Mouse (Mus musculus): ENCODE measurements around the gene Mboat7. TPM values are rescaled to one million over a fixed set of nuclear protein-coding genes. Genes with fewer than 3 reads are reported as not detected.
A peak's percentile ranks its signal among the peaks of the same experiment; 100 is the strongest.

Mboat7 gene
- total RNA-seq, 2 experiments from 2014 or later, result 10.6 to 12.8 TPM

DNA sequence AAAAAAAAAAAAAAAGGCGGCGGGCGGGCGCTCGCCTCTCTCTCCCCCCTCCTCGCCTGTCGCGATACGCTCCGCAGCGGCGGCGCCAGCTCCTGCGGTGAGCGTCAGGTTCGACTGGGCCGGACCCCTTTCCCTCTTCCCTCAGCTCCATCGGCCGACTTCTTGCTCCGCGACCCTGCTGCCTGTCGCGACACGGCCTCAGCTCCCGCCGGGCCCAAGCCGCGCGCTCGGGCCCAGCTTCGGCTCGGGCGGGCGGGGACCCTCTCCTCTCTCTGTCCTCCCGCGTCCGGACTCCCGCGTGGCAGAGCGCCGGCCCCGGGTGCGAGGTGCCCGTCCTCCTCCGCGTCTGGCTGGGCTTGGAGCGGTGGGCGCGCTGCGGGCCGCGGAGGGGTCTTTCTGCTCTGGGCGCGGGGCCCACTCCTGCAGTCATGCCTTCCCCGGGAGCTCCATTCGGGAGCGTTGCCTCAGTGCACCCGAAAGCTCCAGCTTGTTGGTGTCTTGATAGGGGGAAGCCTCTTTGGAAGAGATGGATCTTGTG is 47.8 kb downstream of the Mboat7 start:
- intact Hi-C loops (cut with DNase I; ENCODE audit: low total_unique reads), result no loop called here

DNA sequence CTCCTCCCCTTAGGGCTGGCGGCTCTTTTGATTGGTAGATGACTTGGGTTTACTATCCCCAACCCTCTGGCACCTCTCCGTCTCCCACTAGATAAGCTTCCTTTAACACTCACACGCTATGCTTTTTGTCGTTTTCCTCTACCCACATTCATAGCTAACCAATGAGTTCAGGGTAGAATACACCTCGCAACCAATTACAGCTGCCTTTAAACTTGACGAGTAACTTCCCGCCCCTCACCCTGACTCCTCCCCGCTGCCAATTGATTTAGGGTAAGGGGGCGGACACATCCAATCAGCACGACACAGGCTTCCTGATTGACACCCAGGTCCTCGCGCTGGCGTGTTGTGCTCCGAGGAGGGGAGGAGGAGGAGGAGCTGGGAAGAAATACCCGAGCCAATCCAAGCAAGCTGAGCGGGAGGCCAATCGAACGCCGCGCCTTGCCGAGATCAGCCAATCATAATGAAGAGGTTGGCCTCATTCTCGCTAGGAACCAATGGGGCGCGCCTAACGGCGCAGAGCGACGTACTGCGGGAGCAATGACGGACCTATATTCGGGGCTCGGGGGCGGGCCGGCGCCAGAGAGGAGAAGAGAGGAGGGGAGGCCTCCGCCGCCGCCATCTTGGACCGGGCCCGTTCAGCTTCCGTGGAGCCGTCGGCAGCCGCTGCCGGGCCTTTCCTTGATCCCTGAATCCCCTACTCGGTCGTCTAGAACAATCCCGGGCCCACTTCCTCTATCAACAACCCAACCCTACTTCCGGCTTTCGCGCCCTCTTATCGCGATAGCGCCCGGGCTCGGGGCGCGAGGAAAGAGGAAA is 48.4 kb downstream of the Mboat7 start, which contains the start of gene Cnot3:
TSS of gene Cnot3 (plus strand) at position 597 of the 816 bp plus-strand sequence.
- DNase-seq, result peak; percentile 97
- intact Hi-C loops (cut with DNase I; ENCODE audit: low total_unique reads), result no loop called here

More for the DNA sequence above, 47.8 kb downstream of the Mboat7 start:
- no peak for DNase-seq

DNA sequence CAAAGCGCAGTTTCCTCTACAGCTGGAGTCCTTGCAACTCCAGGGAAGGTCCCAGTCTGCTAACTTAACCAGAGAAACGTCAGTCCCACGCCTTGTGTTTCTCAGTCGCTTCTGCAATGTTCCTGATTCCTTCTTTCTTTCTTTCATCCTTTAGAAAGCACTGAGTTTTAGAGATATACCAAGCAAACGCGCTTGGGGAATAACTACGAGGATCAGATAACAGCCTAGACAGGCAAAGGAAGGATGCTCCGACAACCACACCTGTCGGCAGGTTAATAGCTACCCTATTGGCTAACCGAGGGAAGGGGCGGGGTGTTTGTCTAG is 49.0 kb downstream of the Mboat7 start:
- intact Hi-C loops (cut with DNase I; ENCODE audit: low total_unique reads), result no loop called here
- DNase-seq, result peak; percentile 81

DNA sequence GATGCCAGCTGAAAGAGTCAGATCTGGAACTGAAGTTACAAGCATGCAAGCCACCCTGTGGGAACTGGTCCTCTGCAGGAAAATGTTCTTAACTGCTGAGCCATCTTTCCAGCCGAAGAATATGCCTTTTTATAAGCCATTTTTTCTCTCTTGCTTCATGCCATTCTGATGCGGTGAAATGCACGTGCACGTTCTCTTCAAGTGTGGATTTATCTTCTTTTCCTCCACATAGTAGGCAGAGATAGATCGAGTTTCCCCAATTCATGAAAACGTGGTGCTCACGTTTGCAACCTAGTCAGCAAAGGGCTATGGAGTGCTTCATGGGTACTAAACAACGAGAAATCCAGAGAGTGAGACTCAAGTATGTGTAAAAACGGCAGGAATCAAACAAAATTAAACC is 49.5 kb downstream of the Mboat7 start:
- intact Hi-C loops (cut with DNase I; ENCODE audit: low total_unique reads), result no loop called here
- DNase-seq, result no peak

DNA sequence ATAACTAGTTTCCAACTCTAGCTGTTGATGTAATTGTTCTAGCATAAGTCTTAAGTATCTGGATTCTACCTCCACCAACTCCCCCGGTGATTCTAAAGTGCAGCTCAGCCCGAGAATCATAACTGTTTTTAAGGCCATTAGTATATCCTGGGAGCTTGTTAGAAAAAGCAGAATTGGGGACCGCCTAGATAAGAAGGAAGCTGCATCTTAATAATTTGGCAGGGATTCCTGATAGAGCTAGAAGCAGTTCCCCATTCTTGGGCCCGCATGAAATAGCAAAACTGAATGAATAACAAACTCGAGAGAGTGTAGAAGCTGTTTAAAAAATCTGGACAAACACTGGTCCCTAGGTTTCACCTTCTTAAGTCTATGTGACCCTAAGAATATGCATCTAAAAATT is 49.9 kb downstream of the Mboat7 start:
- intact Hi-C loops (cut with DNase I; ENCODE audit: low total_unique reads), result no loop called here

DNA sequence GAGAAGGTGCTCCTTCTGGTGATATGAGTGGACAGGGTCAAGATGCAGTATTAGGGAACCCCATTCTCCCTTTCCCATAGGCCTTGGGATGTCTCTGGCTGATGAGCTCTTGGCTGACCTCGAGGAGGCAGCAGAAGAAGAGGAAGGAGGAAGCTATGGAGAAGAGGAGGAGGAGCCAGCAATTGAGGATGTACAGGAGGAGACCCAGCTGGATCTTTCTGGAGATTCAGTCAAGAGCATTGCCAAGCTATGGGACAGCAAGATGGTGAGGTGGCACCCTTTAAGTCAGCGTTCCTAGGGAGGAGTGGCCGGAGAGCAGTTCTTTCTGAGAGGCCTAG is 62.9 kb downstream of the Mboat7 start:
- DNase-seq, result no peak
- intact Hi-C loops (cut with DNase I; ENCODE audit: low total_unique reads), result no loop called here

More for the DNA sequence above, 49.9 kb downstream of the Mboat7 start:
- no peak for DNase-seq

DNA sequence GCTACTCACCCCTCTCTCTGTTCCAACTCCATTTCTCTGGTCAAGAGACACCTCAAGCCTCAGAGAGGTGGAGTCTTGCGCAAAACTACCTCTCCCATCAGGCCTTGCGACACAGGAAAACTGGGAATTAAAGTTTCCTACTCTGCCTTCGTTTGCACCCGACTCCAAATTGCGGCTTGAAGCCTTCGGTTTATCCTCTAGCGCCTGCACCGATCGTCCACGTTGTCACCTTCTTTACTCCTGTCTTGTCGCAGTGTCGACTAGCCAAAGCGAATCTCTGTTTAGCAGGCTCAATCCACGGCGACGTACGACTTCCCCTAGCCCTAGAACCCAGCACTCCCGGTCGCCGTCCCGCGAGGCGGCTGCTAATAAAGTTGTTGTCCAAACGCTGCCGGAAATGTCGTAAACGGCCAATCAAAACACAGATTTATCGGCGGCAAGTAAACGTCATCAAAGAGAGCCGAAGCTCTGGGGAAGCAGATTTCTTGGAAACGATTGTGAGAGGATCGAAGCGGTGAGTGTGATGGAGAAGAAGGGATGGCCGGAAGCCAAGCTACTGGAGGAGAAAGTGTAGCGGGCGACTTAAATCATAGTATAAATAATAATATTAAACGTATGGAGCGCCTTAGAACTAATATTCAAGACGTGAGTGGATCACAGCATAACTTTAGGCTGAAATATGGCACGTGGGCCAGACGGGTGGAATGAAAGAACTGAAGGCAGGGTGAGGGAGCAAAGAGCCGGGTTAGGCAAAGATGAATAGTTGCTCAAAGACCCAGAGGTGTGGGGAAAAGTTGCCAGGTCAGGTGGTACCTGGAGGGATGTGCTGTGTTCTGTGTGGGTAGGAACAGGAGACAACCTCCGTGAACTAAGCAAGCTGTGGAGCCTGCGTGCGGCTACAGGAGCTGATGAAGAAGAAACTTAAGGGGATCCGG is 63.5 kb downstream of the Mboat7 start, which contains the start of the genes Tfpt and Prpf31:
TSS of gene Tfpt (minus strand) at position 387 of the 935 bp plus-strand sequence.
TSS of gene Prpf31 (plus strand) at position 443 of the 935 bp plus-strand sequence.
- intact Hi-C loops (cut with DNase I; ENCODE audit: low total_unique reads), result loop anchor here (10.0 kb wide), 1 partner anchor 1445 kb away; no protein-coding TSS in a partner anchor
- DNase-seq, result peak; percentile 89

DNA sequence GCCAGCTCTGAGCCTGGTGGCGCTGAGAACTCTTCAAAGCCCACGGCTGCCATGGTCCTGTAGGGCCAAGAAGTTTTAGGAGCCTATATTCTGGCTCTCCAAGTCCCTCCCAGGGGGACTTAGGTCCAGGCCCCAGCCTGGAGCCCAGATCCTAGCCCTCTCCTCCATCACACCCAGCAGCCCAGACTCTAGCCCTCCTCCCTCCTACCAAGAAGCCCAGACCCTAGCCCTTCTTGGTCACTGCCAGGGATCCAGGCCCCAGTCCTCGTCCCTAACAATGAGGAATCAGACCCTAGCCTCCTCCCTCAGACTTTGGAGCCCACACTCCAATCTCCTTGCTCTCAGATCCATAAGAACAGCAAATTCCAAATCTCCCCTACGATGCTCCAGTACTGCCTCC is 64.3 kb downstream of the Mboat7 start:
- intact Hi-C loops (cut with DNase I; ENCODE audit: low total_unique reads), result loop anchor here (10.0 kb wide), 1 partner anchor 1446 kb away; no protein-coding TSS in a partner anchor

More for the DNA sequence above, 64.3 kb downstream of the Mboat7 start:
- DNase-seq, result no peak

Small RNA genes within 50 kb of the gene (microRNA-seq; reads per million reads assigned to microRNA genes)
- gene Mir3572, result 2.0 to 2.9 reads per million in 2 experiments

Other genes with a start within 250 kb of the Mboat7 start
- under 1 TPM in 1 of 2 experiments, not detected in 1; 0.12 TPM for gene Tarm1, start 190.9 kb downstream of the Mboat7 start, total RNA-seq (2021)
- under 1 TPM in 1 of 2 experiments, not detected in 1; 0.13 TPM for gene Oscar, start 77.4 kb downstream of the Mboat7 start, total RNA-seq (2021)
- gene Ndufa3, start 76.2 kb downstream of the Mboat7 start, total RNA-seq (2021), result 100 to 1,000 TPM; 731 to 849 TPM
- 10 to 100 TPM; 11.5 to 14.6 TPM for gene Tfpt, start 63.6 kb downstream of the Mboat7 start, total RNA-seq (2021)
- 10 to 100 TPM; 24.7 to 27.4 TPM for gene Prpf31, start 63.5 kb downstream of the Mboat7 start, total RNA-seq (2021)
- gene Cnot3, start 48.3 kb downstream of the Mboat7 start, total RNA-seq (2021), result 10 to 100 TPM; 18.0 to 22.3 TPM
- gene Leng1, start 27.7 kb downstream of the Mboat7 start, total RNA-seq (2021), result 1 to 10 TPM; 4.8 to 5.6 TPM
- gene Tmc4, start 16.0 kb downstream of the Mboat7 start, total RNA-seq (2021), result under 1 TPM; 0.64 to 0.84 TPM
- 10 to 100 TPM; 37.3 to 40.6 TPM for gene Tsen34, start 660 bp downstream of the Mboat7 start, total RNA-seq (2021)
- 100 to 1,000 TPM; 561 to 608 TPM for gene Rps9, start 10.5 kb upstream of the Mboat7 start, total RNA-seq (2021)
- gene Pirb, start 26.9 kb upstream of the Mboat7 start, total RNA-seq (2021), result 1 to 10 TPM; 1.0 to 1.3 TPM
- under 1 TPM in 1 of 2 experiments, not detected in 1; 0.10 TPM for gene Gm15448, start 132.2 kb upstream of the Mboat7 start, total RNA-seq (2021)
- gene Pira2, start 151.5 kb upstream of the Mboat7 start, total RNA-seq (2021), result under 1 TPM; 0.16 to 0.18 TPM
- gene Gm14548, start 204.6 kb upstream of the Mboat7 start, total RNA-seq (2021), result under 1 TPM in 1 of 2 experiments, not detected in 1; 0.12 TPM
- not detected for gene Lilra6, start 222.0 kb upstream of the Mboat7 start, total RNA-seq (2021)